Mouse (Mus musculus) left cerebral cortex, adult 8-10 months (tissue): Measurements from ENCODE around the gene Nf1. TPM values are rescaled to one million over a fixed set of nuclear protein-coding genes. Genes with fewer than 3 reads are reported as not detected.

Experiments
- total RNA-seq, 4 experiments: library from RNA; stranded (reverse); gene quantifications; 2 replicates each; pipeline ENCODE4 v1.2.4; 2022

Nf1 gene
- total RNA-seq, 4 experiments from 2014 or later = 105 to 139 (median 119) TPM

Other genes with a start within 250 kb of the Nf1 start
- gene Ksr1, start 193.3 kb upstream of the Nf1 start, total RNA-seq = 10 to 100 TPM; 53.6 to 63.6 (median 56.0) TPM
- gene Wsb1, start 85.0 kb upstream of the Nf1 start, total RNA-seq = 10 to 100 TPM; 67.0 to 96.0 (median 77.4) TPM
- gene Gm9964, start 42.8 kb upstream of the Nf1 start, total RNA-seq = 1 to 10 TPM in 1 of 4 experiments, under 1 TPM in 2, not detected in 1; 0.74 to 2.0 (median 0.98) TPM
- gene Omg, start 164.4 kb downstream of the Nf1 start, total RNA-seq = 100 to 1,000 TPM; 106 to 132 (median 118) TPM
- gene Evi2b, start 184.1 kb downstream of the Nf1 start, total RNA-seq = 1 to 10 TPM in 1 of 4 experiments, under 1 TPM in 2, not detected in 1; 0.44 to 2.0 (median 0.66) TPM
- under 1 TPM in 3 of 4 experiments, not detected in 1; 0.14 to 0.53 (median 0.20) TPM for gene Evi2, start 190.9 kb downstream of the Nf1 start, total RNA-seq
- gene Evi2a, start 190.9 kb downstream of the Nf1 start, total RNA-seq = 10 to 100 TPM; 33.2 to 36.9 (median 34.8) TPM